Mouse (Mus musculus) kidney, embryonic 15.5 days (tissue): ENCODE results near the gene Als2. TPM values are rescaled to one million over a fixed set of nuclear protein-coding genes. Genes with fewer than 3 reads are reported as not detected.

Experiments
- ATAC-seq: fragments of 200-750 bp; cut with Nextera tagmentation; replicated peaks from 2 replicates; pipeline ENCODE4 v1.8.0; 2017; ENCODE audit warnings: moderate TSS enrichment; ENCODE audit not compliant: low FRiP score
- H3K27ac ChIP-seq: fragments of 300-500 bp; sonication (generic); 2 replicates; pipeline ENCODE4 v1.5.1; 2015; ENCODE audit warnings: mild to moderate bottlenecking, inconsistent platforms
- H3K27me3 ChIP-seq: fragments of 300-500 bp; sonication (generic); 2 replicates; pipeline ENCODE4 v1.6.1; 2015; ENCODE audit warnings: inconsistent platforms
- H3K36me3 ChIP-seq: fragments of 300-500 bp; sonication (generic); 2 replicates; pipeline ENCODE4 v1.6.1; 2015; ENCODE audit warnings: inconsistent platforms
- H3K4me1 ChIP-seq: fragments of 300-500 bp; sonication (generic); 2 replicates; pipeline ENCODE4 v1.6.1; 2015; ENCODE audit warnings: inconsistent platforms
- H3K4me2 ChIP-seq: fragments of 300-500 bp; sonication (generic); 2 replicates; pipeline ENCODE4 v1.6.1; 2015; ENCODE audit warnings: moderate library complexity, mild to moderate bottlenecking, inconsistent platforms
- H3K4me3 ChIP-seq: fragments of 300-500 bp; sonication (generic); replicated peaks from 2 replicates; pipeline ENCODE4 v1.5.1; 2015; ENCODE audit warnings: mild to moderate bottlenecking, inconsistent platforms
- H3K9ac ChIP-seq: fragments of 300-500 bp; sonication (generic); 2 replicates; pipeline ENCODE4 v1.6.1; 2015; ENCODE audit warnings: mild to moderate bottlenecking, inconsistent platforms
- H3K9me3 ChIP-seq: fragments of 300-500 bp; sonication (generic); replicated peaks from 2 replicates; pipeline ENCODE4 v1.6.1; 2016; ENCODE audit warnings: inconsistent platforms
- WGBS: fragments of 180-500 bp; shearing (Covaris S2); methylation state at CpG from one replicate; pipeline ENCODE4 v1.1.7; 2015; ENCODE audit warnings: mixed read lengths; 5-methylcytosine and 5-hydroxymethylcytosine counted together
- polyA plus RNA-seq: library from polyadenylated mRNA; unstranded; fragments of >200 nt; fragmentation: Nextera tagmentation; extraction: Ambion mirVana; gene quantifications from 2 replicates; pipeline ENCODE4 v1.2.1, GENCODE M21; 2015

The Als2 gene
- polyA plus RNA-seq, 1 experiment from 2014 or later, result 12.9 TPM

- no peak for ATAC-seq
- Histone ChIP-seq H3K27me3 (no peaks in the 10 kb centered on the region), H3K4me1 (0 out of 2 replicates have a peak, but pooled peaks cover 3% of the 10 kb centered on the region), H3K4me3 (no peak overlapping the region), H3K27ac (no peak overlapping the region), H3K36me3 (no peaks in the 10 kb centered on the region), H3K9ac (no peak overlapping the region), H3K9me3 (no peaks in the 10 kb centered on the region), H3K4me2 (no peak overlapping the region)
- 64% methylated on average over 2 of the region's 2 CpGs for WGBS
These were observed 6.7 kb upstream of the Als2 start for GRCm38 (mm10) chr1:59243770-59244169.

GRCm38 (mm10) chr1:59237614-59238211, 682 bp upstream of the Als2 start:
- under 1% methylated on average over 19 of the region's 19 CpGs for WGBS
- Histone ChIP-seq H3K4me1 (peaks cover 9% of the 10 kb centered on the region), H3K4me3 (peak overlapping the region; percentile 90), H3K9me3 (no peaks in the 10 kb centered on the region), H3K9ac (peak overlapping the region; percentile 53), H3K36me3 (no peaks in the 10 kb centered on the region), H3K4me2 (peak overlapping the region; percentile 89), H3K27ac (peak overlapping the region; percentile 70), H3K27me3 (no peaks in the 10 kb centered on the region)
- peak; percentile 55 for ATAC-seq

GRCm38 (mm10) chr1:59229187-59229586, 7.8 kb downstream of the Als2 start:
- no peak overlapping the region for H3K4me2 ChIP-seq
- no peak overlapping the region for H3K27ac ChIP-seq
- H3K36me3 ChIP-seq, result 0 out of 2 replicates have a peak, but pooled peaks cover 4% of the 10 kb centered on the region
- no peaks in the 10 kb centered on the region for H3K27me3 ChIP-seq
- no peaks in the 10 kb centered on the region for H3K9me3 ChIP-seq
- no peak for ATAC-seq
- H3K4me1 ChIP-seq, result no peaks in the 10 kb centered on the region
- no peak overlapping the region for H3K4me3 ChIP-seq
- WGBS, result 39% methylated on average over 4 of the region's 4 CpGs
- no peak overlapping the region for H3K9ac ChIP-seq

GRCm38 (mm10) chr1:59228552-59228951, 8.5 kb downstream of the Als2 start:
- no peaks in the 10 kb centered on the region for H3K4me1 ChIP-seq
- H3K4me2 ChIP-seq, result no peak overlapping the region
- no peaks in the 10 kb centered on the region for H3K9me3 ChIP-seq
- no peak overlapping the region for H3K9ac ChIP-seq
- 85% methylated on average over 7 of the region's 7 CpGs for WGBS
- H3K27ac ChIP-seq, result no peak overlapping the region
- no peaks in the 10 kb centered on the region for H3K27me3 ChIP-seq
- H3K4me3 ChIP-seq, result no peak overlapping the region
- no peak for ATAC-seq
- H3K36me3 ChIP-seq, result 0 out of 2 replicates have a peak, but pooled peaks cover 4% of the 10 kb centered on the region

- no peak for ATAC-seq
- no peaks in the 10 kb centered on the region for H3K4me1 ChIP-seq
- H3K4me3 ChIP-seq, result no peak overlapping the region
- no peak overlapping the region for H3K4me2 ChIP-seq
- WGBS, result 91% methylated on average over 7 of the region's 7 CpGs
- H3K27ac ChIP-seq, result no peak overlapping the region
- H3K9ac ChIP-seq, result no peak overlapping the region
- H3K9me3 ChIP-seq, result no peaks in the 10 kb centered on the region
- H3K27me3 ChIP-seq, result no peaks in the 10 kb centered on the region
- peaks cover 5% of the 10 kb centered on the region; the same call in 1 of the 2 replicates for H3K36me3 ChIP-seq
These were observed 14.8 kb downstream of the Als2 start for GRCm38 (mm10) chr1:59222101-59222825.

GRCm38 (mm10) chr1:59221591-59221990, 15.4 kb downstream of the Als2 start:
- no peak for ATAC-seq
- H3K36me3 ChIP-seq, result peaks cover 7% of the 10 kb centered on the region; the same call in 1 of the 2 replicates
- H3K4me2 ChIP-seq, result no peak overlapping the region
- WGBS, result 85% methylated on average over 2 of the region's 2 CpGs
- no peaks in the 10 kb centered on the region for H3K27me3 ChIP-seq
- no peak overlapping the region for H3K9ac ChIP-seq
- H3K4me3 ChIP-seq, result no peak overlapping the region
- H3K4me1 ChIP-seq, result no peaks in the 10 kb centered on the region
- no peak overlapping the region for H3K27ac ChIP-seq
- H3K9me3 ChIP-seq, result no peaks in the 10 kb centered on the region

GRCm38 (mm10) chr1:59220371-59220770, 16.7 kb downstream of the Als2 start:
- H3K9me3 ChIP-seq, result no peaks in the 10 kb centered on the region
- peaks cover 17% of the 10 kb centered on the region for H3K36me3 ChIP-seq
- H3K27me3 ChIP-seq, result no peaks in the 10 kb centered on the region
- H3K4me2 ChIP-seq, result no peak overlapping the region
- no peak overlapping the region for H3K9ac ChIP-seq
- WGBS, result 89% methylated on average over 3 of the region's 3 CpGs
- no peak overlapping the region for H3K27ac ChIP-seq
- H3K4me3 ChIP-seq, result no peak overlapping the region
- ATAC-seq, result no peak
- no peaks in the 10 kb centered on the region for H3K4me1 ChIP-seq

GRCm38 (mm10) chr1:59215446-59215845, 21.6 kb downstream of the Als2 start:
- no peak overlapping the region for H3K27ac ChIP-seq

GRCm38 (mm10) chr1:59212951-59213350, 24.1 kb downstream of the Als2 start:
- no peak overlapping the region for H3K27ac ChIP-seq
- no peak overlapping the region for H3K9ac ChIP-seq
- peaks cover 44% of the 10 kb centered on the region for H3K36me3 ChIP-seq
- no peak for ATAC-seq
- no peak overlapping the region for H3K4me2 ChIP-seq
- no peaks in the 10 kb centered on the region for H3K4me1 ChIP-seq
- WGBS, result no CpG with 5 or more reads among the region's 1 CpGs
- no peaks in the 10 kb centered on the region for H3K9me3 ChIP-seq
- no peak overlapping the region for H3K4me3 ChIP-seq
- H3K27me3 ChIP-seq, result no peaks in the 10 kb centered on the region

More at GRCm38 (mm10) chr1:59215446-59215845, 21.6 kb downstream of the Als2 start:
- no peak overlapping the region for H3K9ac ChIP-seq
- no peak for ATAC-seq
- peaks cover 24% of the 10 kb centered on the region for H3K36me3 ChIP-seq
- H3K4me3 ChIP-seq, result no peak overlapping the region
- H3K4me2 ChIP-seq, result no peak overlapping the region
- H3K4me1 ChIP-seq, result no peaks in the 10 kb centered on the region
- 92% methylated on average over 11 of the region's 11 CpGs for WGBS
- H3K27me3 ChIP-seq, result no peaks in the 10 kb centered on the region
- H3K9me3 ChIP-seq, result no peaks in the 10 kb centered on the region

- H3K27ac ChIP-seq, result peak overlapping the region; percentile 68
- no peak overlapping the region for H3K4me3 ChIP-seq
- ATAC-seq, result peak; percentile 69; the same call in 1 of the 2 replicates
- 69% methylated on average over 5 of the region's 5 CpGs for WGBS
- no peaks in the 10 kb centered on the region for H3K9me3 ChIP-seq
- no peak overlapping the region for H3K4me2 ChIP-seq
- no peaks in the 10 kb centered on the region for H3K27me3 ChIP-seq
- H3K36me3 ChIP-seq, result peaks cover 43% of the 10 kb centered on the region
- no peak overlapping the region for H3K9ac ChIP-seq
- H3K4me1 ChIP-seq, result no peaks in the 10 kb centered on the region
These were observed 24.8 kb downstream of the Als2 start for GRCm38 (mm10) chr1:59212076-59212779.

GRCm38 (mm10) chr1:59211651-59212050, 25.4 kb downstream of the Als2 start:
- Histone ChIP-seq H3K27me3 (no peaks in the 10 kb centered on the region), H3K27ac (peak overlapping the region; percentile 4; the same call in 1 of the 2 replicates), H3K9me3 (no peaks in the 10 kb centered on the region), H3K4me1 (no peaks in the 10 kb centered on the region), H3K36me3 (peaks cover 41% of the 10 kb centered on the region), H3K4me3 (no peak overlapping the region), H3K4me2 (no peak overlapping the region), H3K9ac (no peak overlapping the region)
- WGBS, result 78% methylated on average over 4 of the region's 4 CpGs
- no peak for ATAC-seq

- H3K4me1 ChIP-seq, result no peaks in the 10 kb centered on the region
- no peak for ATAC-seq
- H3K27ac ChIP-seq, result no peak overlapping the region
- no peak overlapping the region for H3K4me3 ChIP-seq
- peaks cover 30% of the 10 kb centered on the region for H3K36me3 ChIP-seq
- H3K4me2 ChIP-seq, result no peak overlapping the region
- WGBS, result 85% methylated on average over 1 of the region's 1 CpGs
- no peaks in the 10 kb centered on the region for H3K27me3 ChIP-seq
- no peak overlapping the region for H3K9ac ChIP-seq
- no peaks in the 10 kb centered on the region for H3K9me3 ChIP-seq
These were observed 28.7 kb downstream of the Als2 start for GRCm38 (mm10) chr1:59208331-59208730.
